Mouse (Mus musculus): ENCODE measurements around the gene Ntm.
A peak's percentile ranks its signal among the peaks of the same experiment; 100 is the strongest.

The Ntm gene

GRCm38 (mm10) chr9:29962978-29963377 is at the start of gene Ntm:
Gene Ntm (minus strand): TSS chr9:29963141.
- DNase-seq (ENCODE audit: low spot score in 2 of 2), result peak; percentile 56 to 66

- peak; percentile 25 to 34 for DNase-seq (ENCODE audit: low spot score in 2 of 2)
These were observed 42.8 kb upstream of the Ntm start for GRCm38 (mm10) chr9:30005701-30006100.

DNA sequence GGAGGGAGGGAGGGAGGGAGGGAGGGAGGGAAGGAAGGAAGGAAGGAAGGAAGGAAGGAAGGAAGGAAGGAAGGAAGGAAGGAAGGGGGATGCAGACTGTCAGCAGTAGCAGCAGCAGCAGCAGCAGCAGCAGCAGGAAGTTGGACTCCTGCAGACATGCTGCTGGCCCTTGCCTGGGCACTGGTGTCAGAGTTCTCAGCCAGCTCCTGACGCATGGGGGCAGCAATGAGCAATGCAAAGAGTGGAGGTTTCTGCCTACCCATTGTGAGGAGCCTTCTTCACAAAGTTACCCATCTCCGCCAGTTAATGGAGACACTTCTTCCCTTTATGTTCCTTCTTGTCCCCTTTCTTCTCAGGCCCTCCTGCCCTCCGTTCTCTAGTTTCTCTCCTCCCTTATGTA is 40.7 kb upstream of the Ntm start:
- DNase-seq (ENCODE audit: low spot score in 2 of 2), result peak; percentile 65 to 72

- no peak for DNase-seq (ENCODE audit: low spot score in 2 of 2)
These were observed 18.4 kb upstream of the Ntm start for GRCm38 (mm10) chr9:29981177-29981915.

DNA sequence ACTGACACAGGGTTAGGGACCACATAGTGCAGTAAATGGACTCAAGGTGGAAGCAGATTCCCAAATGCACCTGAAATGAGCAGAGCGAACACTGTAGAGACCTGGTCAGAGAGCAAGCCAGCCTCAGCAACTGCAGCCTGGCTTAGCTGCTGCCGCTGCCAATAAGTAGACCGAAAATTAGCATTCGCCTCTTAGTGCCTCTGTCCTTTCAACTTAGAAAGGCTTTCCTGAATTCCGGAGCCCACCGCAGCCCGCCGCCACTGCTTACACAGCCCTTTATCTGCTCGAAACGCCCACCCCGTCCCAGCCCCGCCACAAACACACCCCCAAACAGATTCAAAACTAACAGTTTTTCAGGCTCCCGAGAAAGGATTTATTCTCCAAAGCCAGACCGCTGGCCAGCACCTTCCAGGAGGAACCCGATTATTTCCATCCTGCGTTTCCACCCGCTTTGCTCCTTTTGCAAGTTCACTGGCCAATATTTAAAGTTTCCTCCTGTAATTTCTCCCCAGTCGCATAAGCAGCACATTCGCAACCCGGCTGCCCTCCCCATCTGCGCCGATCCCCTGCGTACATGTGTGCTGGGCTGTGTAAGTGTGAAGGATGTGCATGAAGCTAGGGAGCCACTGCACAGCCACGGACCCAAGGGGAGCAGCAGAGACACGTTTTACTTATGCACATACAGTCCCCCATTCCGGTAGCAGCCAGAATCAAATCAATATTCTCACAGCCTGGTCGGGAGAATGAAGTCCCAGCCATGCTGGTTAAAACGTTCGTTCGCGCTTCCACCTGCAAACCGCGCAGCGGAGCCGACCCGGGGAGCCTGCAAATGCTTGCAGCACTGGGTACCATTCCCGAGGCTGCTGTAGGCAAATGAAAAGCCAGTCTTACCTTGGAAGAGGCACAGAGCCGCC is 730 bp downstream of the Ntm start:
- DNase-seq (ENCODE audit: low spot score in 2 of 2), result peak; percentile 23 to 34

- no peak for DNase-seq (ENCODE audit: low spot score in 2 of 2)
These were observed 1.4 kb downstream of the Ntm start for GRCm38 (mm10) chr9:29961512-29961911.

- no peak for DNase-seq (ENCODE audit: low spot score in 2 of 2)
These were observed 2.2 kb downstream of the Ntm start for GRCm38 (mm10) chr9:29960741-29961140.

DNA sequence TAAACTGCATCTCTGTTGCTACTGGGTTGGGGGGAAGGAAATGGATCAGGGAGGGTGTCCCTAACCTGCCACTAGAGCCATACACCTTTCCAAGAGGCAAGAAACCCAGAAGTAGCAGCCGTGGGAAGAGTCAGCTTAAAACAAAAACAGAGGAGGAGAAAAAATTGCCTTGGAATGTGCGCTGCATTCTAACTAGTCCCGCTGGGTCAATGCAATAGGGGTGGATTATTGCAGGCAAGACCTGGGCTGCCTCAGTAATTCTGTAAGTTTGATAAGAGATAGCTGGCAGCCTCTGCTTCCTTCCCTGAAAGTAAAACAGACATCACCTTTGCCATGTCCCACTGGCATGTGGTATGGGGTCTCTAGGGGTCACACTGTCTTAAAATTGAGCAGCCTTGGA is 2.7 kb downstream of the Ntm start:
- DNase-seq (ENCODE audit: low spot score in 2 of 2), result no peak

DNA sequence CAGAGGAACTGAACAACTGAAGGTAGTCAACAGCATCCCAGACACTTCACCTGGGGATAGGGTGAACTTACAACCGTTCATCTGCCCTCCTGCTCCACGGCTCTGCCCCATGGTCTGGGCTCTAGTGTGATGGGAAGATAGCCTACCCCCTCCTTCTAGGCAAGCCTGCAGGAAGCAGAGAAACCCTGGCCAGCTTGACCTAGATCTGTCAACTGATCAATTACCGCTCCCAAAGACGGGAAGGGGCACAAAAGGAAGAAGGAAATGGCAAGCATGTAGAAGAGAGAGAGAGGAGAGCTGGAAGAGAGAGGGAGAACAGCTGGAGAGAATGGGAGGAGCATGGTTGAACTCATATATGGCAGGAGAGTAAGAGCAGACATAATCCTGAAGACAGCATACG is 6.0 kb downstream of the Ntm start:
- no peak for DNase-seq (ENCODE audit: low spot score in 2 of 2)

- DNase-seq (ENCODE audit: low spot score in 2 of 2), result peak; percentile 41 to 57
These were observed 8.9 kb downstream of the Ntm start for GRCm38 (mm10) chr9:29954031-29954430.

DNA sequence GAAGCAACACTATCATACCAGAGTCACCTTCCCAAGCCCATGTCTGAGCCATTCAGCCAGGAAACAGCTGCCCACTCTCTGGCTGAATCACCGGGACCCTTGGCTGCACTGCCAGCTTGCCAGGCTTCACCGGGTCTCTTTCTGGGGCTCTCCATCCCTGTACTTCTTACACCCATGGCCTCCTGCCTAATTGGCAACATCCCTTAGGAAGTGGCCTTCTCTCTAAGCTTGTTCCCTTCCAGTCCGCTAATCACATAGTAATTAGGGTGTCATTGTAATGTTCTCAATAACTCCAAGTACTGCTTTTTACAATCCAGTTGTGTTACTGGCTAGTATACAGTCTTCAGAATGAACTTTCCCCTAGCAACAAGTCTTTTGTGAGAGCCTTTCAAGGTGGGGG is 13.9 kb downstream of the Ntm start:
- DNase-seq (ENCODE audit: low spot score in 2 of 2), result no peak

- no peak for DNase-seq (ENCODE audit: low spot score in 2 of 2)
These were observed 19.5 kb downstream of the Ntm start for GRCm38 (mm10) chr9:29943209-29944070.

DNA sequence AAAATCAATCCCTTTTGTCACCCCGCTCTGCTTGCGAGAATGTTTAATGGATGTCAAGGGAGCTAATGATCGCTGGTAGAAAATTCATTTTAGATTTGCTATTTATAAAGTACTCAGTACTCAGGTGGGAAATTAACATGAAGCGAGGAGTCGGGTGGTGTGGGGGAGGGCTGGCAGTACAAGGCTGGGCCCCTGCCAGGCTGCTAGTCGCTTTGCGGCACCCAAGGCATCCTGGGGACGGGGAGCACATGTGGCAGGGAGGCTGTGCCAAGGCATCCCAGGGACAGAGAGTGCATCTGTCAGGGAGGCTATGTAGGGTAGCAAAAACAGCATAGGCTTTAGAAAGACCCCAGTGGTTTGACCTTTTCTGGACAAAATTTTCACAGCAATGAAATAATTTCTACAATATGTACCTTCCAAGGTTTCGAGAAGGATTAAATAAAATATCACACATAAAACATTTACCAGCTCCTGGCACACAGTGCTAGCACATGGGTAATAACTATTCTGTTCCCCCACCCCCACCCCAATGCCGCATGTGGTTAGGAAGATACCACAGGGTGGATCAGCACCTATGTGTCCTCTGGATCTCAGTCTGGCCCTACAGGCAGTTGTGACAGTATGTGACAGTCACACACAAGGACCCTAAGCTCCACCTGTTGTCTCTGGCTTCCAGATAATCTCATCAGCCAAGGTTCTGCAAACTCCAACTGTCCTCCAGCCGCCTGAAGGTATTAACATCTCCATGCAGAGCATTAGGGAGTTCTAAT is 20.6 kb downstream of the Ntm start:
- DNase-seq (ENCODE audit: low spot score in 2 of 2), result peak; percentile 38 to 40

DNA sequence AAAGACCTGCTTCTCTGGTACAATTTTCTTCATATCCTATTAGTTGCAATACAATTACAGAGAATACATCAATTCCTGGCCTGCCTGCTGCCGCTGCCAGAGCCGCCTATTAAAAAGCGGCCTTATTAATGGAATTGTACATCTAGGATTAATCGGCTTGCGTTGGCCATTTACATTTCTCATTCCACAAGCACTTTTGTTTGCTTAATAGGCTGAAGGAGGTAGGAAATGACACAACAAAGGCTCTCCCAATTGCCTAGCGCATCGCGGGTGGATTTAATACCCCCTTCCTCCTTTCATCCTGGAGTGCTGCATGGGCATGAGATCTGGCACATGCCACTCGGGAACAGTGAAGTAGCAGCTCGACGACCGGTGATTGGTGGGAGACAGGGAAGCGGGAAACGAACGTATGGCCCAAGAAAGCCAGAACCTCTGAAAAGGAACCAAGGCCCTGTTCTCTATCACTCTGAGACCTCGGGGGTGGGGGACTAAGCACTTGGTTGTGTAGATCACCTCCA is 23.4 kb downstream of the Ntm start:
- DNase-seq (ENCODE audit: low spot score in 2 of 2), result no peak

DNA sequence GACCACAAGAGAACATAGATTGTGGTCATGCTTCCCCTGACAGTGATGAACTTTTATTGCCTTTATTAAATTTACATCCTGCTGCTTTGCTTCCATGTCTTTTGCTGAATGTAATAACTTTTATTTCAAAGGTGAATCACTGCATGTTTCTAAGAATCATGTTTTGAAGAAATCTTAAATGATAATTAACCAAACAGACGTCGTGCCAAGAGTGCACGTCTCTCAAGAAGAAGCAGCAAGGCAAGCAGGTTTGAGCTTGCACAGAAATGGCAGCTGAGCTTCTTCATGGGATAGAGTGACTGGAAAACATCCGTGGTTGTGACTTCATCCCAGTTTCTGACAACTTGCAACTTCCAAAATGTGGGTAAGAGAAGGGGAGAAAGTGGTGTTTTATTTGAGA is 34.1 kb downstream of the Ntm start:
- no peak for DNase-seq (ENCODE audit: low spot score in 2 of 2)

GRCm38 (mm10) chr9:29925382-29925781 is 37.6 kb downstream of the Ntm start:
- DNase-seq (ENCODE audit: low spot score in 2 of 2), result no peak

DNA sequence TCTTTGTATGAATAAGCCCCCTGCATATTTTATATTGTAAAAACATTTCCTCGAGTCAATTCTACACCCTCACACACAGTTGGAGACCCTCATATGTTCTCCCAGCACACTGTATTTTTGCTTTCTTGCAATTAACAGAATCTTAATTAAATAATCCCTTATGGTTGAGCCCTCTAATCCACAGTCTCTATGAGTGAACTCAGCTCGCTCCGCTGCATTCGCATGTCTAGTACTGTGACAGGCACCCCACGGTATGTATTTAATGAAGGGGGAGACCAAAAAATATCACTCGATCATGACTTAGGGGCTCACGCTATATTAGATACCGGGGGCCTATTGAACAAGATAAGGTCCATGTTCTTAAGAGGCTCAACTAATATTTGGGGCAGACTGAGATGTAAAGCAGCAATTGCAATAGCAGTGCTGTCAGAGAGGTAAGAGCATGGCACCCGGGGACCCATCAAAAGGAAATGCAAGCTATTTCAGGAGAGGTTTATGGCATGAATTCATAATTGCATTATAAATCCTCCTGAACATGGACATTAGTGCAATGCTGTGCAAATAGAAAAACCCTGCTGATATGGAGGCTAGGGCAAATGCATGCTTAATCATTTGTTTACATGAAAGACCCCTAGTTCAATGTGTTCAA is 64.4 kb downstream of the Ntm start:
- no peak for DNase-seq (ENCODE audit: low spot score in 2 of 2)

DNA sequence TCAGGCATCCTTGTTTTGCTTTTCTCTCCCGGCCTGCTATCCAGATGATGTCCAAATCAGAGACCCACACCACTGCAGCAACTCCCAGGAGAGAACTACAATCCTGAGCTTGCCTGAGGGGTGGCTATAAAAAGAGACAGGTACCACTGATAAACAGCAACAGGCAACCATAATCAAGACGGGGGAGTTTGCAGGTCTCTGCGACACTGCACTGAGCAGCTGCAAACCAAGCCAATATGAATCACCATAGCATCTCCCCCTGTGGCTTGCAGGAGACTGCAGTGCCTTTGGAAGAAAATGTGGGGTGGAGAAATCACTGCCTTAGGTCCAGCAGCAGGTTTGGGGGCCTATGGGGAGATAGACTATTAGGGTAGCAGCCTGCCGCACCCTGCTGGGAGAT is 65.5 kb downstream of the Ntm start:
- no peak for DNase-seq (ENCODE audit: low spot score in 2 of 2)

DNA sequence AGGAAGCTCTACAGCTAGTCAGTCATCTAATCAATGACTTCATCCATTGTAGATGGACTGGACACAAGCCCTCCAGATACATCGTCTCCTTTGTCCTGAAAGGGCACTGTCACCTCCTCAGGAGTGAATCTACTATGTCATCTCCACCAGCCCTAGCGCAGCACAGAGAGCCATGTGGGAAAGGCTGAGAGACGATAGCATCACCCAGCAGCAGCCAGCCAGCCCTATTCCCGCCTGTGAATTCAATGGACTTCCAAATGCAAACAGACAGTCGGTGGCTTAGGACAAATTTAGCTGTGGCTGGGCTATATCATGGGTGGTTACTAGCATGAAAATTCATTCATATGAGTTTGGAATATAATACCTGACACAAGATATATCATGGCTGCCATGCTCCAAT is 70.1 kb downstream of the Ntm start:
- no peak for DNase-seq (ENCODE audit: low spot score in 2 of 2)

DNA sequence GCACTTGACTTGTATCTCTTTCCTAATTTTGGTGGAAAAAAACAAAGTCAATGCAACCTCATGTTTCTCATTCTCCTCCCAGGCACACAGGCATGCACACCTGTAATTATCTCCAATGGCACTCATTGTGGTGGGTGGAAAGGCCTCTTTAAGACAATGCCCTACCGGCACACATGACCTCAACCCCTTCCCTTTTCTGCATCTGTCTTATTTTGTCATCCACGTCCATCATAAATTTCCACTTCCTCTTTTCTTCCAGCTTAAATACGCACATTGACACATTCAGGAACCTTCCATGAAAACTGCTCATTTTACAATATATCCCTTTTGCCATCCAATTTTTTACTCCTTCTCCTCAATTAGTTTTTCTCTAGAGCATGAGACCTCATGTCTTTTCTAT is 74.2 kb downstream of the Ntm start:
- no peak for DNase-seq (ENCODE audit: low spot score in 2 of 2)

- DNase-seq (ENCODE audit: low spot score in 2 of 2), result no peak
These were observed 75.0 kb downstream of the Ntm start for GRCm38 (mm10) chr9:29887924-29888323.

Measured in right cerebral cortex, postnatal 36 days (tissue).